Mouse (Mus musculus) cerebellum, adult 2 months (tissue): ENCODE measurements around the gene Crx.

Experiments
- CTCF ChIP-seq: fragments of 200-500 bp; IDR thresholded peaks from 2 replicates; pipeline ENCODE4 v1.5.1; 2011; ENCODE audit warnings: low read depth, mild to moderate bottlenecking, control low read depth, low read length, moderate library complexity, borderline replicate concordance; ENCODE audit not compliant: insufficient read depth
- POLR2A ChIP-seq: fragments of 200-500 bp; IDR thresholded peaks from 2 replicates; pipeline ENCODE4 v1.6.1; 2011; ENCODE audit warnings: low read length, control low read depth, borderline replicate concordance; ENCODE audit not compliant: insufficient read depth

DNA sequence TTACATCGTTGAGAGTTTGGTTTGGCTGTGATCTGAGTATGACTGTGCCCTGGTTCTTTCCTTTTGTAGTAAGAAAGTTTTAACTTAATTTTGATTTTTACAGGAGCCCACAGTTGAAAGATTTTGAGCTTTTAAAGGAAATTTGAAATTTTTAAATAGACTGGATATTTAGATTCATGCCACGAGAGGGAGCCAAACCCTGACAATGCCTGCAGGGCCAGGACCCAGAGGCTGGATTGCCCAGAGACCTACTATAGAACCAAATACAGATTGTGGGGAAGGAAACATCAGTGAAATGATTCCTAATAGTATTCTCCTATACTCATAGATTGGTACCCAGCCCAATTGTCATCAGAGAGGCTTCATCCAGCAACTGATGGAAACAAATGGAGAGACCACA lies 20.1 kb downstream of the Crx start:
- no peak for TF ChIP-seq POLR2A
- no peak for TF ChIP-seq CTCF
